Mouse (Mus musculus) midbrain, embryonic 11.5 days (tissue): ENCODE measurements around the gene Crocc2. TPM values are rescaled to one million over a fixed set of nuclear protein-coding genes. Genes with fewer than 3 reads are reported as not detected.

Experiments used
- ATAC-seq: fragments of 200-750 bp; cut with Nextera tagmentation; 2 replicates; pipeline ENCODE4 v1.8.0; 2017; ENCODE audit warnings: moderate TSS enrichment, moderate library complexity; ENCODE audit not compliant: low FRiP score
- DNase-seq: peaks from one replicate; pipeline ENCODE4 v3.0.0; 2015; ENCODE audit warnings: low spot score; ENCODE audit errors: missing footprints
- H3K27ac ChIP-seq: fragments of 300-500 bp; sonication (generic); 2 replicates; pipeline ENCODE4 v1.5.1; 2014; ENCODE audit warnings: low read depth, low read length
- H3K27me3 ChIP-seq: fragments of 300-500 bp; sonication (generic); 2 replicates; pipeline ENCODE4 v1.6.1; 2014; ENCODE audit warnings: mild to moderate bottlenecking, low read length, moderate library complexity, mixed read lengths; ENCODE audit not compliant: control insufficient read depth, insufficient read depth
- H3K36me3 ChIP-seq: fragments of 300-500 bp; sonication (generic); 2 replicates; pipeline ENCODE4 v1.6.1; 2014; ENCODE audit warnings: mild to moderate bottlenecking, low read length, moderate library complexity, mixed read lengths; ENCODE audit not compliant: control insufficient read depth, insufficient read depth
- H3K4me1 ChIP-seq: fragments of 300-500 bp; sonication (generic); 2 replicates; pipeline ENCODE4 v1.6.1; 2014; ENCODE audit warnings: low read length; ENCODE audit not compliant: control insufficient read depth, insufficient read depth
- H3K4me2 ChIP-seq: fragments of 300-500 bp; sonication (generic); 2 replicates; pipeline ENCODE4 v1.6.1; 2014; ENCODE audit warnings: mild to moderate bottlenecking, moderate library complexity
- H3K4me3 ChIP-seq: fragments of 300-500 bp; sonication (generic); 2 replicates; pipeline ENCODE4 v1.5.1; 2014; ENCODE audit warnings: low read depth, low read length
- H3K9ac ChIP-seq: fragments of 300-500 bp; sonication (generic); 2 replicates; pipeline ENCODE4 v1.6.1; 2014; ENCODE audit warnings: low read length
- H3K9me3 ChIP-seq: fragments of 300-500 bp; sonication (generic); 2 replicates; pipeline ENCODE4 v1.6.1; 2016; ENCODE audit warnings: low read length; ENCODE audit not compliant: control insufficient read depth
- WGBS: fragments of 180-500 bp; shearing (Covaris S2); extraction: QIAGEN DNeasy Blood & Tissue Kit; methylation state at CpG from one replicate; pipeline ENCODE4 v1.1.7; 2014; 5-methylcytosine and 5-hydroxymethylcytosine counted together
- polyA plus RNA-seq: library from polyadenylated mRNA; unstranded; fragments of >200 nt; fragmentation: Nextera tagmentation; extraction: Ambion mirVana; gene quantifications from 2 replicates; pipeline ENCODE4 v1.2.1, GENCODE M21; 2014

Crocc2 gene
- polyA plus RNA-seq: 0.11 TPM in 2 replicates

GRCm38 (mm10) chr1:93168295-93168775 lies at the start of gene Crocc2:
TSS of gene Crocc2 (plus strand) at chr1:93168725.
- Histone ChIP-seq H3K9ac (no peak within 1 kb of the TSS), H3K4me2 (no peak within 1 kb of the TSS), H3K4me3 (no peak within 1 kb of the TSS), H3K9me3 (no peaks in the 10 kb centered on the region), H3K36me3 (no peaks in the 10 kb centered on the region), H3K4me1 (peaks cover 6% of the 10 kb centered on the region; the same call in 1 of the 2 replicates), H3K27me3 (no peaks in the 10 kb centered on the region), H3K27ac (no peak within 1 kb of the TSS)
- WGBS: 34% methylated on average over 10 of the region's 10 CpGs
- ATAC-seq (no peak), DNase-seq (no peak)

GRCm38 (mm10) chr1:93118816-93119215 lies 49.7 kb upstream of the Crocc2 start:
- H3K9me3 ChIP-seq: no peaks in the 10 kb centered on the region
- 39% methylated on average over 4 of the region's 4 CpGs for WGBS

GRCm38 (mm10) chr1:93123179-93123854 lies 45.2 kb upstream of the Crocc2 start:
- H3K4me2 ChIP-seq: no peak overlapping the region

More at GRCm38 (mm10) chr1:93118816-93119215, 49.7 kb upstream of the Crocc2 start:
- Histone ChIP-seq H3K36me3 (no peaks in the 10 kb centered on the region), H3K27me3 (no peaks in the 10 kb centered on the region), H3K4me3 (no peak overlapping the region), H3K27ac (no peak overlapping the region), H3K9ac (no peak overlapping the region), H3K4me2 (no peak overlapping the region), H3K4me1 (peaks cover 5% of the 10 kb centered on the region)
- peak; percentile 23 for DNase-seq
- ATAC-seq: no peak

GRCm38 (mm10) chr1:93124066-93124465 lies 44.5 kb upstream of the Crocc2 start:
- H3K4me1 ChIP-seq: no peaks in the 10 kb centered on the region
- ATAC-seq (no peak), DNase-seq (peak; percentile 62)
- no peak overlapping the region for H3K27ac ChIP-seq
- no peak overlapping the region for H3K4me3 ChIP-seq
- 68% methylated on average over 8 of the region's 8 CpGs for WGBS
- H3K27me3 ChIP-seq: no peaks in the 10 kb centered on the region
- no peaks in the 10 kb centered on the region for H3K9me3 ChIP-seq
- no peak overlapping the region for H3K9ac ChIP-seq
- H3K4me2 ChIP-seq: no peak overlapping the region
- H3K36me3 ChIP-seq: no peaks in the 10 kb centered on the region

More at GRCm38 (mm10) chr1:93123179-93123854, 45.2 kb upstream of the Crocc2 start:
- Histone ChIP-seq H3K36me3 (no peaks in the 10 kb centered on the region), H3K4me3 (no peak overlapping the region), H3K27ac (no peak overlapping the region), H3K9me3 (no peaks in the 10 kb centered on the region), H3K27me3 (no peaks in the 10 kb centered on the region), H3K9ac (no peak overlapping the region), H3K4me1 (no peaks in the 10 kb centered on the region)
- DNase-seq (peak; percentile 44), ATAC-seq (no peak)
- WGBS: 85% methylated on average over 11 of the region's 11 CpGs

- Histone ChIP-seq H3K36me3 (no peaks in the 10 kb centered on the region), H3K9ac (no peak overlapping the region), H3K27ac (no peak overlapping the region), H3K4me2 (no peak overlapping the region), H3K27me3 (no peaks in the 10 kb centered on the region), H3K4me1 (no peaks in the 10 kb centered on the region), H3K4me3 (no peak overlapping the region), H3K9me3 (no peaks in the 10 kb centered on the region)
- 73% methylated on average over 5 of the region's 5 CpGs for WGBS
- ATAC-seq: no peak
- DNase-seq: peak; percentile 44
Observed at GRCm38 (mm10) chr1:93125256-93125655, 43.3 kb upstream of the Crocc2 start.

- WGBS: 79% methylated on average over 8 of the region's 8 CpGs
- ATAC-seq (no peak), DNase-seq (no peak)
- Histone ChIP-seq H3K4me3 (no peak overlapping the region), H3K4me2 (no peak overlapping the region), H3K9ac (no peak overlapping the region), H3K27me3 (no peaks in the 10 kb centered on the region), H3K27ac (no peak overlapping the region), H3K36me3 (no peaks in the 10 kb centered on the region), H3K9me3 (no peaks in the 10 kb centered on the region), H3K4me1 (no peaks in the 10 kb centered on the region)
Observed at GRCm38 (mm10) chr1:93128209-93128608, 40.3 kb upstream of the Crocc2 start.

- 0 out of 2 replicates have a peak, but pooled peaks have one; percentile 33 for ATAC-seq
- no peaks in the 10 kb centered on the region for H3K9me3 ChIP-seq
- 22% methylated on average over 6 of the region's 6 CpGs for WGBS
Observed at GRCm38 (mm10) chr1:93128710-93129349, 39.7 kb upstream of the Crocc2 start.

GRCm38 (mm10) chr1:93130242-93130983 lies 38.1 kb upstream of the Crocc2 start:
- no peak for DNase-seq
- no peaks in the 10 kb centered on the region for H3K4me1 ChIP-seq
- no peaks in the 10 kb centered on the region for H3K9me3 ChIP-seq
- no peak overlapping the region for H3K4me3 ChIP-seq
- no peaks in the 10 kb centered on the region for H3K27me3 ChIP-seq
- no peak for ATAC-seq
- H3K4me2 ChIP-seq: no peak overlapping the region
- H3K9ac ChIP-seq: no peak overlapping the region
- H3K36me3 ChIP-seq: no peaks in the 10 kb centered on the region
- no peak overlapping the region for H3K27ac ChIP-seq
- WGBS: 69% methylated on average over 10 of the region's 10 CpGs

More at GRCm38 (mm10) chr1:93128710-93129349, 39.7 kb upstream of the Crocc2 start:
- Histone ChIP-seq H3K4me3 (no peak overlapping the region), H3K27me3 (no peaks in the 10 kb centered on the region), H3K27ac (no peak overlapping the region), H3K36me3 (no peaks in the 10 kb centered on the region), H3K4me2 (no peak overlapping the region), H3K4me1 (no peaks in the 10 kb centered on the region), H3K9ac (no peak overlapping the region)
- DNase-seq: peak; percentile 92
